Mouse (Mus musculus) embryonic fibroblast, embryonic 13.5 days (primary cell): ENCODE data around the gene Mas1.

Source experiments
- CTCF ChIP-seq: IDR thresholded peaks from 2 replicates; pipeline ENCODE4 v1.5.1; 2011; ENCODE audit warnings: mild to moderate bottlenecking, control low read depth, low read length, moderate library complexity, borderline replicate concordance; ENCODE audit not compliant: insufficient read depth
- POLR2A ChIP-seq: IDR thresholded peaks from 2 replicates; pipeline ENCODE4 v1.6.1; 2011; ENCODE audit warnings: low read depth, mild to moderate bottlenecking, control low read depth, low read length, moderate library complexity

DNA sequence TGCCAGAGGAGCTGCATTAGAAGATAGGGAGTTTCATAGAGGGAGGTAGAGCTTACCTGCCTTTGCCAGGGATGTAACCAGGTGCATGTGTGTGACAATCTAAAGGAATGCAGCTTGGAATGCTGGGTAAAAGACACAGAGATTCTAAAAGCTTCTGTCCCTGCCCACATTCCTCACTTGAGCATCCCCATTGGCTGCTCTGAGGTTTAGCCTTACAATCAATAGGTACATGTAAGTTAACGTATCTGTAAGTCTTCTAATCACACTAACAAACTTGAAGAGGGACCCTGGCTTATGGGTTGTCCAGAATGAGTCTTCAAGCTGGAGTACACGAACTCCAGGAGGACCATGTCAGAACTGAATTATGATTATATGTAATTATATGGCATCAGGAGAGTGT lies at the start of gene Mas1:
- TF ChIP-seq POLR2A = no peak
- no peak for TF ChIP-seq CTCF
